Mouse (Mus musculus): Measurements from ENCODE around the gene Rassf3. TPM values are rescaled to one million over a fixed set of nuclear protein-coding genes. Genes with fewer than 3 reads are reported as not detected.

Rassf3 gene
- polyA plus RNA-seq, 1 experiment from 2014 or later: 13.3 TPM

GRCm38 (mm10) chr10:121381280-121381679, 94.9 kb downstream of the Rassf3 start:
- no peak for ATAC-seq (ENCODE audit: low read depth)
- H3K4me1 ChIP-seq (ENCODE audit: control insufficient read depth, low read depth, low read length): no peaks in the 10 kb centered on the region
- 83% methylated on average over 18 of the region's 18 CpGs for WGBS (ENCODE audit: insufficient replicate concordance)
- H3K4me3 ChIP-seq (ENCODE audit: low read depth, low read length): no peak overlapping the region
- H3K27me3 ChIP-seq (ENCODE audit: control insufficient read depth, insufficient read depth, low read depth, low read length): no peaks in the 10 kb centered on the region
- no peak overlapping the region for H3K9ac ChIP-seq (ENCODE audit: low read depth, low read length)
- H3K36me3 ChIP-seq (ENCODE audit: control insufficient read depth, insufficient read depth): peaks cover 32% of the 10 kb centered on the region
- H3K9me3 ChIP-seq (replicated peaks; ENCODE audit: control insufficient read depth, low read length): no peaks in the 10 kb centered on the region
- no peak overlapping the region for H3K4me2 ChIP-seq (ENCODE audit: low read depth, low read length)
- no peak overlapping the region for H3K27ac ChIP-seq (ENCODE audit: low read length)

- Histone ChIP-seq H3K9me3 (replicated peaks; ENCODE audit: control insufficient read depth, low read length) (no peaks in the 10 kb centered on the region), H3K27ac (ENCODE audit: low read length) (no peak overlapping the region), H3K27me3 (ENCODE audit: control insufficient read depth, insufficient read depth, low read depth, low read length) (no peaks in the 10 kb centered on the region), H3K4me1 (ENCODE audit: control insufficient read depth, low read depth, low read length) (peaks cover 8% of the 10 kb centered on the region), H3K4me3 (ENCODE audit: low read depth, low read length) (no peak overlapping the region), H3K9ac (ENCODE audit: low read depth, low read length) (no peak overlapping the region), H3K36me3 (ENCODE audit: control insufficient read depth, insufficient read depth) (peaks cover 32% of the 10 kb centered on the region), H3K4me2 (ENCODE audit: low read depth, low read length) (no peak overlapping the region)
- ATAC-seq (ENCODE audit: low read depth): no peak
- WGBS (ENCODE audit: insufficient replicate concordance): 96% methylated on average over 3 of the region's 3 CpGs
Measured at GRCm38 (mm10) chr10:121379387-121379786, 96.8 kb downstream of the Rassf3 start.

- Histone ChIP-seq H3K27me3 (ENCODE audit: control insufficient read depth, insufficient read depth, low read depth, low read length) (no peaks in the 10 kb centered on the region), H3K9ac (ENCODE audit: low read depth, low read length) (no peak overlapping the region), H3K27ac (ENCODE audit: low read length) (no peak overlapping the region), H3K4me1 (ENCODE audit: control insufficient read depth, low read depth, low read length) (peaks cover 12% of the 10 kb centered on the region), H3K9me3 (replicated peaks; ENCODE audit: control insufficient read depth, low read length) (no peaks in the 10 kb centered on the region), H3K36me3 (ENCODE audit: control insufficient read depth, insufficient read depth) (peaks cover 29% of the 10 kb centered on the region), H3K4me2 (ENCODE audit: low read depth, low read length) (no peak overlapping the region), H3K4me3 (ENCODE audit: low read depth, low read length) (no peak overlapping the region)
- no peak for ATAC-seq (ENCODE audit: low read depth)
- WGBS (ENCODE audit: insufficient replicate concordance): 78% methylated on average over 24 of the region's 24 CpGs
Measured at GRCm38 (mm10) chr10:121376530-121377271, 99.4 kb downstream of the Rassf3 start.

DNA sequence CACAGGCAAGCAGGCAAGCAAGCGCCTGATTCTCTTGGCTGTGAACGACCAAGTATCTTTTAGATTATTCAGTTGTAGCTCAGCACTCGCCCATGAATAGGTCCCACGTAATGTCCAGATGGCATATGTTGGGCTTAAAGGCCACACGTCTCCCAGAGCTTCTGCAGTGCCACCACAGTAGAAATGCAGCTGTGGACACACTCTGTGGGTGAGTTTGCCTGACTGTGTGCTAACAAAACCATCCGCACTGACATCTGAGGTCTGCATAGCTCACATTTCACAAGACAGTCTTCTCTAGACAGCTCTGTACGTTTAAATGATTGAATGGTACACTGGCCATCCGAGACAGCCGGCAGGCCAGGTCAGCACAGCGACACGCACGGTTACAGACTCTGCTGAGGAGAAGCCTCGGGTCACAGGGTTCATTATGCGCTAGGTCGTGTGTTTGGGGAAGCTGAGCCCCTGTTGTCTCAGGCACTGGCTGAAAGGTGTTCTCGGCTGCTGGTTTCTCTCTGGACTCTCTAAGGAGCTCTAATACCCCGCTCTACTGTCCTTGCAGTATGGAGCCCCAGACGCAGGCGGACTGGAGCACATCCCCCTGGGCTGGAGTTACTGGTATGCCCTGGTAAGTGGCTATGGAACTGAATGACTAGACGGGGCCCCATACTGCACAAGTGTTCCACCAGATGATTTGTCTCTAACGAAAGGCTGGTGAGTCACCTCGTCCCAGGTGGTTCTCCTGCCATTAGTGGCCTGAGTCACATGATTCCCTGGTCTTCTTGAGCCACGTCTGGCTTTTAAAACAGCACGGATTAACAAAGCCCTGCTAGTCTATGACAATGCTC, 100.3 kb downstream of the Rassf3 start:
- Histone ChIP-seq H3K27ac (ENCODE audit: low read length) (no peak overlapping the region), H3K9ac (ENCODE audit: low read depth, low read length) (no peak overlapping the region), H3K27me3 (ENCODE audit: control insufficient read depth, insufficient read depth, low read depth, low read length) (no peaks in the 10 kb centered on the region), H3K4me2 (ENCODE audit: low read depth, low read length) (no peak overlapping the region), H3K4me1 (ENCODE audit: control insufficient read depth, low read depth, low read length) (peaks cover 12% of the 10 kb centered on the region), H3K36me3 (ENCODE audit: control insufficient read depth, insufficient read depth) (peaks cover 25% of the 10 kb centered on the region), H3K4me3 (ENCODE audit: low read depth, low read length) (no peak overlapping the region), H3K9me3 (replicated peaks; ENCODE audit: control insufficient read depth, low read length) (no peaks in the 10 kb centered on the region)
- WGBS (ENCODE audit: insufficient replicate concordance): 70% methylated on average over 24 of the region's 24 CpGs
- ATAC-seq (ENCODE audit: low read depth): no peak

DNA sequence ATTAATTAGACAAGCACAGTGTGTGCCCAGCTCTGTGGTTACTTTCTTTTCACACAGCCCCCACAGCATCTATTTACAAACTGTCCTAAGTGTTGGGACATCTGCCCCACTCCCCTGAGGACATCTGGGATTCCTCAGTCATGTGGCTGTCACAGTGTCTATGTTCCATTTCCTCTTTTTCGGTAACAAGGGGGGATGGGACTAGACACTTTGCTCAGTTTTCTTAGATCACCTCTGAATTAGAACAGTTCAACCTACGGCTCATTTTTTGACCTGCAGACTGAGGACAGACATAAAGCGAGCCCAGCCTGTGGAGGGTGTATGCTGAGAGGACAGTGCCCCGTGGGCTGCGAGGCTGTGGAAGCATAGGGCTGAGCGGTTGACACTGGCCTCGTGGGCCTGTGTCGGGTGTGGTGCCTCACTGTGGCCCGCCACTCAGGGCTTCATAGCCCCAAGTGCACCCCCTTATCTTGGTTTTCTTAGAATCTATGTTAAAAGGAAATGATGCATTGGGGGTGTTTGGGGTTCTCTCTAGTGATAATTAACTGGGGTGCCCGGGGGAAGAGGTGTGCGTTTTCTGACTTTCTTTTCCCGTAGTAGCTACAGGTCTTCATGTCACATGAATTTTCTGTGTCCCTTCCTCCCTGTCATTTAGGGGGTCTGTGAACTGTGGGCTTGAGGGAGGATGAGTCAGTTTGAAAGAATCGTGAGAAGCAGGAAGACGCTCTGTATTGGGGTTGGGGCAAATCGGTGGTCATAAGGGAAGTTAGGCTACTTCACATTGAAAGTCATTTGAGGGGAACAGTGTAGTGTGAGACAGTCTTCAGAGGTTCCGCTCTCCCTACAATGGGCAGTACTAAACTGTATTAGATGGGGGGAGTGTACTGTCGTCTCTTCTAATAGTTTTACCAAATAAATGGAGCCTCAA, 101.2 kb downstream of the Rassf3 start:
- peak overlapping the region; percentile 17; the same call in 1 of the 2 replicates for H3K27ac ChIP-seq (ENCODE audit: low read length)
- peak; percentile 65 for ATAC-seq (ENCODE audit: low read depth)
- 27% methylated on average over 17 of the region's 17 CpGs for WGBS (ENCODE audit: insufficient replicate concordance)
- no peak overlapping the region for H3K4me3 ChIP-seq (ENCODE audit: low read depth, low read length)
- peaks cover 28% of the 10 kb centered on the region for H3K36me3 ChIP-seq (ENCODE audit: control insufficient read depth, insufficient read depth)
- H3K4me2 ChIP-seq (ENCODE audit: low read depth, low read length): peak overlapping the region; percentile 30
- H3K27me3 ChIP-seq (ENCODE audit: control insufficient read depth, insufficient read depth, low read depth, low read length): no peaks in the 10 kb centered on the region
- H3K9ac ChIP-seq (ENCODE audit: low read depth, low read length): peak overlapping the region; percentile 30
- H3K9me3 ChIP-seq (replicated peaks; ENCODE audit: control insufficient read depth, low read length): no peaks in the 10 kb centered on the region
- peaks cover 12% of the 10 kb centered on the region for H3K4me1 ChIP-seq (ENCODE audit: control insufficient read depth, low read depth, low read length)

DNA sequence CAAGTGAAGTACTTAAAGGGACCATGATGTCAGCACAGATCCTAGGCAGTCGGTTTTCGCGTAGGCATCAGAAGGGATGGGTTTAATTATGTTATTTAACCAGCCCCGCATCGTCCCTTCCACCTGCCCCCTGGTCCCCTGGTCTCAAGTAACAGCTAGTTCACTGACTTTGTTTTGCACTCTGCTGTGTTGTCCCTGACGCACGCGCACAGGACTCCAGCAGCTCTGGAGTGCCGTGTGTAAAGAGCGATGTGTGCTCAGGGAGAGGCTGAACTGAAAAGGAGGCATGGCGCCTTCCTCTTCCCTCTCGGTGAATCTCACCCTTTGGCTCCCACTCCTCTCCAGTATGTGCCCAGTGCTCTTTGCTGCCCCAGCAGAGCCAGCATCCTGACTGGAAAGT, 102.1 kb downstream of the Rassf3 start:
- Histone ChIP-seq H3K9me3 (replicated peaks; ENCODE audit: control insufficient read depth, low read length) (no peaks in the 10 kb centered on the region), H3K4me2 (ENCODE audit: low read depth, low read length) (no peak overlapping the region), H3K27me3 (ENCODE audit: control insufficient read depth, insufficient read depth, low read depth, low read length) (no peaks in the 10 kb centered on the region), H3K9ac (ENCODE audit: low read depth, low read length) (no peak overlapping the region), H3K4me1 (ENCODE audit: control insufficient read depth, low read depth, low read length) (peaks cover 14% of the 10 kb centered on the region), H3K27ac (ENCODE audit: low read length) (peak overlapping the region; percentile 27; the same call in 1 of the 2 replicates), H3K4me3 (ENCODE audit: low read depth, low read length) (no peak overlapping the region), H3K36me3 (ENCODE audit: control insufficient read depth, insufficient read depth) (peaks cover 20% of the 10 kb centered on the region)
- ATAC-seq (ENCODE audit: low read depth): no peak
- 81% methylated on average over 12 of the region's 12 CpGs for WGBS (ENCODE audit: insufficient replicate concordance)

DNA sequence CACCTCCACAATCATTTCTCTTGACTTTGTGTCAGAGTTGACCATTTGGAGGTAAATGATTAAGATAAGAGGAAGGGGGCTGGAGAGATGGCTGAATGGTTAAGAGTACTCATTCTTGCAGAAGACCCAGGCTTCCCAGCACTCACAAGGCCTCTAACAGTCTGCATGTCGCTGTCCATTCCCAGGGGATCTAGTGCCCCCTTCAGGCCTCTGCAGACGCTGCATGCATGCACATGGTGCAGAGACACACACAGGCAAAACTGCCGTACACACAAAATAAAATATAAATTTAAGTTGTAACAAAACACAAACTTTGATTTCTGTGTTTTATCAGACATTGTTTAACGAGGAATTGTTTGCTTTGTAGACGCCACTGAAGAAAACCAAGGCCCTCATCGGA, 105.4 kb downstream of the Rassf3 start:
- ATAC-seq (ENCODE audit: low read depth): no peak
- Histone ChIP-seq H3K4me2 (ENCODE audit: low read depth, low read length) (no peak overlapping the region), H3K9me3 (replicated peaks; ENCODE audit: control insufficient read depth, low read length) (no peaks in the 10 kb centered on the region), H3K36me3 (ENCODE audit: control insufficient read depth, insufficient read depth) (peaks cover 3% of the 10 kb centered on the region; the same call in 1 of the 2 replicates), H3K4me1 (ENCODE audit: control insufficient read depth, low read depth, low read length) (peaks cover 25% of the 10 kb centered on the region), H3K4me3 (ENCODE audit: low read depth, low read length) (no peak overlapping the region), H3K9ac (ENCODE audit: low read depth, low read length) (no peak overlapping the region), H3K27me3 (ENCODE audit: control insufficient read depth, insufficient read depth, low read depth, low read length) (no peaks in the 10 kb centered on the region), H3K27ac (ENCODE audit: low read length) (no peak overlapping the region)
- WGBS (ENCODE audit: insufficient replicate concordance): 81% methylated on average over 6 of the region's 6 CpGs

DNA sequence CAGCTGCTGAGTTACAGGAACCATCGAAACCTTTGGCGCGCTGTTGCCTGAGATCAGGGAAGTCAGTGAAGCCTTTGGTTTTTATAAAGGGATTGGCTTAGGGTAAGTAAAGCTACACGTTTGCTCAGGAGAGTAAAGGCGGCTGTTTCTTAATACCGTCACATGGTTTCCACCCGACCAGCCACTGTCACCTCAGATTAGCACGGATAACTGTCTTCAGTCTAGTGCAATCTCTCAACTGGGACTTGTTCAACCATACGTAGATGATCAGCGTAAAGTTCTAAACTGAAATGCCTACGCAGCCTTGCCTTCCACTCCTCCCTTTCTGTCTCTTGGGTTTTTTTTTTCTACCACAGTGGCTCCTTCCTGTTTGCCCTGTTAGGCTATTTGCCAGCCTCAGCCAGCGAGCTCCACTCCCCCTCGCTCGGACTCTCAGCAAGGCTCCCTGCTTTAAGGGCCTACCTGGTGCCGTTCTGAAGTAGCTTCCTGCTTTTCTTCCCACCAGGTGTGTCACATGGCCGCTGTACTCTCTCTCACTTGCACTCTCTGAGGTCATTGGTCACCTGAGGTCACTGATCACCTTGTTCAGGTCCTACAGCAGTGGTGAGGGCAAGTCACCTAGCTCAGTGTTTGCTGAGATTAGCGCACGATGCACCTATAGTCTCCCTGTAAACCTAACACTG, 107.2 kb downstream of the Rassf3 start:
- H3K4me2 ChIP-seq (ENCODE audit: low read depth, low read length): no peak overlapping the region
- H3K4me3 ChIP-seq (ENCODE audit: low read depth, low read length): no peak overlapping the region
- H3K27ac ChIP-seq (ENCODE audit: low read length): no peak overlapping the region
- H3K36me3 ChIP-seq (ENCODE audit: control insufficient read depth, insufficient read depth): peaks cover 3% of the 10 kb centered on the region; the same call in 1 of the 2 replicates
- H3K9me3 ChIP-seq (replicated peaks; ENCODE audit: control insufficient read depth, low read length): no peaks in the 10 kb centered on the region
- H3K27me3 ChIP-seq (ENCODE audit: control insufficient read depth, insufficient read depth, low read depth, low read length): no peaks in the 10 kb centered on the region
- H3K9ac ChIP-seq (ENCODE audit: low read depth, low read length): no peak overlapping the region
- H3K4me1 ChIP-seq (ENCODE audit: control insufficient read depth, low read depth, low read length): peaks cover 23% of the 10 kb centered on the region
- no peak for ATAC-seq (ENCODE audit: low read depth)
- 63% methylated on average over 18 of the region's 18 CpGs for WGBS (ENCODE audit: insufficient replicate concordance)
